Mouse (Mus musculus): ENCODE data around the gene Cep63. TPM values are rescaled to one million over a fixed set of nuclear protein-coding genes. Genes with fewer than 3 reads are reported as not detected.

The Cep63 gene
- total and polyA plus RNA-seq, 3 experiments: 9.8 to 34.6 (median 15.0) TPM

DNA sequence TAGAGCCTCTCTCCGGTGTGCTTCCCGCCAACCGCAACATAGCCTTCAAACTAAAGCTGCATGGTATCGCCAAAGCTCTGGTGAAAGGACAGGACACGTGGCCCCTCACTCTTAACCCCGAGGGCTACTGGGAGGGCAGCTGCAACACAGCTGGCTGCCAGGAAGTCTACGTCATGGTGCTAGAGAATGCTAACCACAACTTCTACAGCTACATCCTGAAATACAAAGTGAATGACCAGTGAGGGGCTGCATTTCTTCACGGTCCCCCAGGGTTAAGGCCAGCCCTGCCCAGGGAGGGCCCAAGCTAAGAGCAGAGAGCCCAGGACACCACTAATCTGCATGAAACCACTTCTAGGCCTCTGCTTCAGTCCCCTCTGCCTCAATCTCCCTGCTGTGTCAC lies 83.8 kb downstream of the Cep63 start:
- ATAC-seq (ENCODE audit: extremely low read depth, insufficient number of reproducible peaks, low FRiP score, poor library complexity, severe bottlenecking) (no peak), DNase-seq (ENCODE audit: low spot score) (no peak)
- Histone ChIP-seq H3K9me3 (replicated peaks) (peaks cover 84% of the 10 kb centered on the region), H3K36me3 (replicated peaks) (no peaks in the 10 kb centered on the region), H3K27me3 (ENCODE audit: insufficient read depth, low read length) (no peaks in the 10 kb centered on the region), H3K4me1 (ENCODE audit: insufficient read depth, low read depth, low read length) (no peaks in the 10 kb centered on the region), H3K4me3 (ENCODE audit: low read depth, low read length) (no peak overlapping the region)
- TF ChIP-seq TAL1 (conservative IDR thresholded peaks at IDR 0.05; ENCODE audit: low read depth, low read length) (no peak), GATA1 (IDR thresholded peaks at IDR 0.05; ENCODE audit: borderline replicate concordance, low read length) (no peak), CTCF (IDR thresholded peaks at IDR 0.05; ENCODE audit: low read depth, low read length) (no peak), POLR2AphosphoS5 (IDR thresholded peaks at IDR 0.05; ENCODE audit: insufficient replicate concordance, low read depth, low read length) (no peak), GATA2 (IDR thresholded peaks at IDR 0.05; ENCODE audit: borderline replicate concordance, low read depth, low read length) (no peak)

DNA sequence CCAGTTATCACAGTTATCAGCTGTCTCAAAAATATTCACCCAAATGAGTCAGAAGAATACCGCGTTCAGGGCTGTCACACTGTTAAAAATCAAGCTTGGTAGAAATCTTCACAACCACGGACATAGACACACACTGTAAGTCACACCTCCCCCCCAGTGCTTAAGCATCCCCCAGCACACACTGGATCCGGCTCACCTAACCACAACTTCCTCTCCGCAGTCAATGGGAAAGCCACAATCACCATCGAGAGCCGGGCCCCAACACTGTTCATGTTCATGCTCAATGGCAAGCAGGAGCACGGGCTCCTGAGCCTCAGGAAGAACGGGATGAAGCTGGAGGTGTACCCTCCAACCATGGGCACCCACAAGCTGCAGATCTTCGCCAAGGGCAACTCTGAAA lies 84.7 kb downstream of the Cep63 start:
- no peaks in the 10 kb centered on the region for H3K36me3 ChIP-seq (replicated peaks)
- no peak for ATAC-seq (ENCODE audit: extremely low read depth, insufficient number of reproducible peaks, low FRiP score, poor library complexity, severe bottlenecking)
- no peaks in the 10 kb centered on the region for H3K27me3 ChIP-seq (ENCODE audit: insufficient read depth, low read length)
- TF ChIP-seq POLR2AphosphoS5 (IDR thresholded peaks at IDR 0.05; ENCODE audit: insufficient replicate concordance, low read depth, low read length): no peak
- TF ChIP-seq TAL1 (conservative IDR thresholded peaks at IDR 0.05; ENCODE audit: low read depth, low read length): no peak
- TF ChIP-seq GATA2 (IDR thresholded peaks at IDR 0.05; ENCODE audit: borderline replicate concordance, low read depth, low read length): no peak
- TF ChIP-seq GATA1 (IDR thresholded peaks at IDR 0.05; ENCODE audit: borderline replicate concordance, low read length): no peak
- TF ChIP-seq CTCF (IDR thresholded peaks at IDR 0.05; ENCODE audit: low read depth, low read length): no peak
- H3K4me1 ChIP-seq (ENCODE audit: insufficient read depth, low read depth, low read length): no peaks in the 10 kb centered on the region
- no peak for DNase-seq (ENCODE audit: low spot score)
- no peak overlapping the region for H3K4me3 ChIP-seq (ENCODE audit: low read depth, low read length)
- peaks cover 85% of the 10 kb centered on the region for H3K9me3 ChIP-seq (replicated peaks)

DNA sequence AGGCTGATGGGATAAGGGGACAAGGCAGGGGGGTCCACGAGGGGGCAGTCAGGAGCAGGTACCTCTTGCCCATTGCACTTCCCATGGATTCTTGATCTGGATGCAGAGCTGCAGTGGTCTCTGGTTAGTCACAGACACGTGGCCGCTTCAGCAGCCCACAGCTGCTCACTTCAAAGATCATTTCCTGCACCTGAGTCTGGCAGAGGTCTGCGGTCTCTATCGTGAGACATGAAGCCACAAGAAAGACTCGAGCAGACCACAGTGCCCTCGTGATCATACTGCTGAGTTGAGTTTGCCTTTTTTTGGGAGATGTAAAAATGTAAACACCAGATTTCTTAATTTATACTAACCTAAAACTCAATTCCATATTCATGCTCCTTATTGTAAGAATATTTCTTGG lies 86.6 kb downstream of the Cep63 start:
- DNase-seq (ENCODE audit: low spot score) (no peak), ATAC-seq (ENCODE audit: extremely low read depth, insufficient number of reproducible peaks, low FRiP score, poor library complexity, severe bottlenecking) (no peak)
- Histone ChIP-seq H3K27me3 (ENCODE audit: insufficient read depth, low read length) (no peaks in the 10 kb centered on the region), H3K4me3 (ENCODE audit: low read depth, low read length) (no peak overlapping the region), H3K36me3 (replicated peaks) (no peaks in the 10 kb centered on the region), H3K9me3 (replicated peaks) (peaks cover 88% of the 10 kb centered on the region), H3K4me1 (ENCODE audit: insufficient read depth, low read depth, low read length) (no peaks in the 10 kb centered on the region)
- TF ChIP-seq GATA1 (IDR thresholded peaks at IDR 0.05; ENCODE audit: borderline replicate concordance, low read length) (no peak), TAL1 (conservative IDR thresholded peaks at IDR 0.05; ENCODE audit: low read depth, low read length) (no peak), CTCF (IDR thresholded peaks at IDR 0.05; ENCODE audit: low read depth, low read length) (no peak)

DNA sequence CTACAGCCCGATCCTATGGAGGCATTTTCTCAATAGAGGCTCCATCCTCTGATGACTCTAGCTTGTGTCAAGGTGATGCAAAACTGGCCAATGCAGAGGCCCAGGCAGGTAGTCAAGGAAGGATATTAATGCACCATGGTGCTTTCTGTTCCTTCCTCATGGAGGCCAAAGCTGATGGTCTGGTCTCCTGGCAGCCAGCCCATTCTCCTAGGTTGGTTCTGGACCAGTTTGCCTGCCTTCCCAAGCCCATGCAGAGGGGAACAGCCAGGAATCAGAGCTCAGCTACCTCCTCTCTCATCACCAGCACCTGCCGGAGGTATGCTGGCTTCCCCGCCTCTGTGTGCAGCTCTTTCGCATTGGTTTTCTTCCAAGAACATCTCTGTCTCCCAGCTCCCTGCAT lies 89.4 kb downstream of the Cep63 start:
- H3K36me3 ChIP-seq (replicated peaks): no peaks in the 10 kb centered on the region
- H3K27me3 ChIP-seq (ENCODE audit: insufficient read depth, low read length): no peaks in the 10 kb centered on the region
- no peak overlapping the region for H3K4me3 ChIP-seq (ENCODE audit: low read depth, low read length)
- ATAC-seq (ENCODE audit: extremely low read depth, insufficient number of reproducible peaks, low FRiP score, poor library complexity, severe bottlenecking) (no peak), DNase-seq (ENCODE audit: low spot score) (no peak)
- H3K9me3 ChIP-seq (replicated peaks): peaks cover 77% of the 10 kb centered on the region
- TF ChIP-seq TAL1 (conservative IDR thresholded peaks at IDR 0.05; ENCODE audit: low read depth, low read length) (no peak), POLR2AphosphoS5 (IDR thresholded peaks at IDR 0.05; ENCODE audit: insufficient replicate concordance, low read depth, low read length) (no peak), GATA1 (IDR thresholded peaks at IDR 0.05; ENCODE audit: borderline replicate concordance, low read length) (no peak), CTCF (IDR thresholded peaks at IDR 0.05; ENCODE audit: low read depth, low read length) (no peak), GATA2 (IDR thresholded peaks at IDR 0.05; ENCODE audit: borderline replicate concordance, low read depth, low read length) (no peak)
- no peaks in the 10 kb centered on the region for H3K4me1 ChIP-seq (ENCODE audit: insufficient read depth, low read depth, low read length)

Other genes with a start within 250 kb of the Cep63 start
- not detected in 2 replicates for gene Ky, start 120.8 kb downstream of the Cep63 start, total RNA-seq (2014; fragmentation: Nextera tagmentation)
- gene Ky, start 120.8 kb downstream of the Cep63 start, total RNA-seq (2017): 0.05 TPM in 1 of 2 replicates, not detected in the other
- not detected in 2 replicates for gene Ky, start 120.8 kb downstream of the Cep63 start, polyA plus RNA-seq (2012)
- 36.5 and 39.3 TPM in 2 replicates for gene Anapc13, start 238 bp downstream of the Cep63 start, total RNA-seq (2014; fragmentation: Nextera tagmentation)
- gene Anapc13, start 238 bp downstream of the Cep63 start, total RNA-seq (2017): 103 and 137 TPM in 2 replicates
- gene Anapc13, start 238 bp downstream of the Cep63 start, polyA plus RNA-seq (2012): 35.0 and 55.8 TPM in 2 replicates
- gene Amotl2, start 90.1 kb upstream of the Cep63 start, total RNA-seq (2014; fragmentation: Nextera tagmentation): not detected in 2 replicates
- gene Amotl2, start 90.1 kb upstream of the Cep63 start, total RNA-seq (2017): 0.06 and 1.4 TPM in 2 replicates
- gene Amotl2, start 90.1 kb upstream of the Cep63 start, polyA plus RNA-seq (2012): not detected in 2 replicates
- gene Ryk, start 208.4 kb upstream of the Cep63 start, total RNA-seq (2014; fragmentation: Nextera tagmentation): 110 and 117 TPM in 2 replicates
- gene Ryk, start 208.4 kb upstream of the Cep63 start, total RNA-seq (2017): 80.1 and 86.5 TPM in 2 replicates
- gene Ryk, start 208.4 kb upstream of the Cep63 start, polyA plus RNA-seq (2012): 11.0 and 17.1 TPM in 2 replicates